Mouse (Mus musculus): ENCODE data around the gene Secisbp2l. TPM values are rescaled to one million over a fixed set of nuclear protein-coding genes. Genes with fewer than 3 reads are reported as not detected.
A peak's percentile ranks its signal among the peaks of the same experiment; 100 is the strongest.

Gene Secisbp2l
- polyA plus RNA-seq (2015; fragmentation: Nextera tagmentation; extraction: Ambion mirVana) = 23.9 and 28.6 TPM in 2 replicates

DNA sequence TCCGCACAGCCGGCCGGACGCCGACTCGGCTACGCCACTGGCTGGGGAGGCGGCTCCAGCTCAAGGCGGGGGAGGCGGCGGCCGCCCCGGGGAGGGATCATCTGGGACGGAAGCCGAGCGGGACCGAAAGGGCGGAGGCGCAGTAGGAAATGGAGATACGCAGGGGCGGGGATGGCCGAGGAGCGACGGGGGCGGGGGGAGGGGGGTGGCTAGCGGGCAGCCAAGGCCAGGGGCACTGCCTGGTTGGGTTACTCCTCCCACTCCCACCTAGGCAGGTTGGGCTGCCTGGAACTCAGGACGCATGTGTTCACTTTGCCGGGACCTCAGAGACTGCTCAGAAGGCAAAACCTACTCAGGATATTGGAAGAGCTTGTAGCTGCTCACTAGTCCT lies at the start of gene Secisbp2l:
Gene Secisbp2l (minus strand): TSS at position 152 of the 391 bp plus-strand sequence.
- ATAC-seq = peak; percentile 98
- Histone ChIP-seq H3K27me3 (replicated peaks; ENCODE audit: control insufficient read depth, insufficient read depth, low read length) (no peaks in the 10 kb centered on the region), H3K4me3 (ENCODE audit: low read length) (peak within 1 kb of the TSS; percentile 92), H3K36me3 (ENCODE audit: control insufficient read depth, insufficient read depth, low read length) (no peaks in the 10 kb centered on the region), H3K4me1 (ENCODE audit: control insufficient read depth, insufficient read depth, low read depth, low read length) (peaks cover 21% of the 10 kb centered on the region), H3K9me3 (ENCODE audit: control insufficient read depth, low read length) (no peaks in the 10 kb centered on the region), H3K4me2 (ENCODE audit: low read length) (peak within 1 kb of the TSS; percentile 65), H3K27ac (ENCODE audit: low read depth, low read length) (peak within 1 kb of the TSS; percentile 85), H3K9ac (ENCODE audit: low read depth, low read length) (peak within 1 kb of the TSS; percentile 93)
- WGBS = under 1% methylated on average over 28 of the region's 28 CpGs

DNA sequence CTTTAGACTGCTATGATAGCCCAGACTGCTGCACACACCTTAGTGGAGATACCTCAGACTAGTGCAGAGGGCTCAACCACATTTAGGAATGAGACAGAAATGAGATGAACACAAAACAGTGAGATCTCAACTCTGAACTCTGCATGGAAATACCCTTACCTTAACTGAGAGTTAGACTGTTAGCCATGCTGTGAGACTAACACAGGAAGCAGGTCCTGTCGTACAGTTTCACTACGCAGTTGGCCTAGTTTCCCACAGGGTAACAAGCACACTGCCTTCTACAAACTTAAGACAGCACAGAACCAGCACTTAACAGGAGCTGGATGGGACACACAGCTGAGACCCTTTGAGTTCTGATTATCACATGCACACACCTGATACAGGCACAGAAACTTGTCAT lies 47.3 kb upstream of the Secisbp2l start:
- Histone ChIP-seq H3K4me2 (ENCODE audit: low read length) (no peak overlapping the region), H3K4me3 (ENCODE audit: low read length) (no peak overlapping the region), H3K27me3 (replicated peaks; ENCODE audit: control insufficient read depth, insufficient read depth, low read length) (no peaks in the 10 kb centered on the region), H3K9me3 (ENCODE audit: control insufficient read depth, low read length) (no peaks in the 10 kb centered on the region), H3K9ac (ENCODE audit: low read depth, low read length) (no peak overlapping the region), H3K4me1 (ENCODE audit: control insufficient read depth, insufficient read depth, low read depth, low read length) (no peaks in the 10 kb centered on the region), H3K36me3 (ENCODE audit: control insufficient read depth, insufficient read depth, low read length) (peaks cover 24% of the 10 kb centered on the region), H3K27ac (ENCODE audit: low read depth, low read length) (no peak overlapping the region)
- 88% methylated on average over 2 of the region's 2 CpGs for WGBS
- no peak for ATAC-seq

GRCm38 (mm10) chr2:125827898-125828297 lies 45.2 kb upstream of the Secisbp2l start:
- Histone ChIP-seq H3K9ac (ENCODE audit: low read depth, low read length) (no peak overlapping the region), H3K27ac (ENCODE audit: low read depth, low read length) (no peak overlapping the region), H3K9me3 (ENCODE audit: control insufficient read depth, low read length) (no peaks in the 10 kb centered on the region), H3K4me3 (ENCODE audit: low read length) (no peak overlapping the region), H3K27me3 (replicated peaks; ENCODE audit: control insufficient read depth, insufficient read depth, low read length) (no peaks in the 10 kb centered on the region), H3K4me2 (ENCODE audit: low read length) (no peak overlapping the region), H3K4me1 (ENCODE audit: control insufficient read depth, insufficient read depth, low read depth, low read length) (no peaks in the 10 kb centered on the region), H3K36me3 (ENCODE audit: control insufficient read depth, insufficient read depth, low read length) (peaks cover 14% of the 10 kb centered on the region)
- ATAC-seq = no peak
- 89% methylated on average over 4 of the region's 4 CpGs for WGBS

- H3K27me3 ChIP-seq (replicated peaks; ENCODE audit: control insufficient read depth, insufficient read depth, low read length) = no peaks in the 10 kb centered on the region
- no peak overlapping the region for H3K27ac ChIP-seq (ENCODE audit: low read depth, low read length)
- no peak overlapping the region for H3K4me2 ChIP-seq (ENCODE audit: low read length)
- H3K4me3 ChIP-seq (ENCODE audit: low read length) = no peak overlapping the region
- no peaks in the 10 kb centered on the region for H3K9me3 ChIP-seq (ENCODE audit: control insufficient read depth, low read length)
- WGBS = 41% methylated on average over 4 of the region's 4 CpGs
- peaks cover 6% of the 10 kb centered on the region; the same call in 1 of the 2 replicates for H3K36me3 ChIP-seq (ENCODE audit: control insufficient read depth, insufficient read depth, low read length)
- ATAC-seq = no peak
- H3K4me1 ChIP-seq (ENCODE audit: control insufficient read depth, insufficient read depth, low read depth, low read length) = no peaks in the 10 kb centered on the region
- no peak overlapping the region for H3K9ac ChIP-seq (ENCODE audit: low read depth, low read length)
Observed at GRCm38 (mm10) chr2:125826201-125826600, 43.5 kb upstream of the Secisbp2l start.

GRCm38 (mm10) chr2:125820397-125820796 lies 37.7 kb upstream of the Secisbp2l start:
- 83% methylated on average over 4 of the region's 4 CpGs for WGBS

GRCm38 (mm10) chr2:125813972-125814595 lies 31.4 kb upstream of the Secisbp2l start:
- ATAC-seq = no peak
- Histone ChIP-seq H3K27me3 (replicated peaks; ENCODE audit: control insufficient read depth, insufficient read depth, low read length) (no peaks in the 10 kb centered on the region), H3K4me1 (ENCODE audit: control insufficient read depth, insufficient read depth, low read depth, low read length) (no peaks in the 10 kb centered on the region), H3K9ac (ENCODE audit: low read depth, low read length) (no peak overlapping the region), H3K9me3 (ENCODE audit: control insufficient read depth, low read length) (no peaks in the 10 kb centered on the region), H3K36me3 (ENCODE audit: control insufficient read depth, insufficient read depth, low read length) (no peaks in the 10 kb centered on the region), H3K4me3 (ENCODE audit: low read length) (no peak overlapping the region), H3K4me2 (ENCODE audit: low read length) (no peak overlapping the region), H3K27ac (ENCODE audit: low read depth, low read length) (no peak overlapping the region)
- 80% methylated on average over 9 of the region's 9 CpGs for WGBS

More at GRCm38 (mm10) chr2:125820397-125820796, 37.7 kb upstream of the Secisbp2l start:
- Histone ChIP-seq H3K27me3 (replicated peaks; ENCODE audit: control insufficient read depth, insufficient read depth, low read length) (no peaks in the 10 kb centered on the region), H3K9me3 (ENCODE audit: control insufficient read depth, low read length) (no peaks in the 10 kb centered on the region), H3K4me2 (ENCODE audit: low read length) (no peak overlapping the region), H3K27ac (ENCODE audit: low read depth, low read length) (no peak overlapping the region), H3K4me1 (ENCODE audit: control insufficient read depth, insufficient read depth, low read depth, low read length) (no peaks in the 10 kb centered on the region), H3K4me3 (ENCODE audit: low read length) (no peak overlapping the region), H3K36me3 (ENCODE audit: control insufficient read depth, insufficient read depth, low read length) (no peaks in the 10 kb centered on the region), H3K9ac (ENCODE audit: low read depth, low read length) (no peak overlapping the region)
- no peak for ATAC-seq

DNA sequence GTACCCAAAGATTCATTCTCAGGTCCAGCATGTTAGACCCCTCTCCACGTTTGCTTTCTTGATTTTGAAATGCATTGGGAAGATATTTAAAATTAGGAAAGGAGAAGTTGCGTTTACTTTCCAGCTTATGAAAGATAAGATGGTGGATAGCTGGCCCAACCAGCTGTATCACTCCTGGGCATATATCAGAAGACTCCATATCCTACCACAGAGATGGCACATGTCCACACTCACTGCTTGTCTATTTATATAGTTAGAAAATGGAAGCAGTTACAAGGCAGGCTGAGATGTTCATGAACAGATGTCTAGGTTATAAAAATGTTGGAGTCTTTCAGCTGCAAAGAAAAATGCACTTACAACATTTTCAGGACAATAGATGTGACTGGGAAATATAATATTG lies 28.7 kb upstream of the Secisbp2l start:
- no peak overlapping the region for H3K4me2 ChIP-seq (ENCODE audit: low read length)
- H3K9ac ChIP-seq (ENCODE audit: low read depth, low read length) = no peak overlapping the region
- no peaks in the 10 kb centered on the region for H3K4me1 ChIP-seq (ENCODE audit: control insufficient read depth, insufficient read depth, low read depth, low read length)
- H3K9me3 ChIP-seq (ENCODE audit: control insufficient read depth, low read length) = no peaks in the 10 kb centered on the region
- no peak for ATAC-seq
- H3K27me3 ChIP-seq (replicated peaks; ENCODE audit: control insufficient read depth, insufficient read depth, low read length) = no peaks in the 10 kb centered on the region
- no peaks in the 10 kb centered on the region for H3K36me3 ChIP-seq (ENCODE audit: control insufficient read depth, insufficient read depth, low read length)
- H3K4me3 ChIP-seq (ENCODE audit: low read length) = no peak overlapping the region
- H3K27ac ChIP-seq (ENCODE audit: low read depth, low read length) = no peak overlapping the region
- WGBS = 79% methylated on average over 2 of the region's 2 CpGs

GRCm38 (mm10) chr2:125809551-125809950 lies 26.9 kb upstream of the Secisbp2l start:
- Histone ChIP-seq H3K36me3 (ENCODE audit: control insufficient read depth, insufficient read depth, low read length) (no peaks in the 10 kb centered on the region), H3K4me1 (ENCODE audit: control insufficient read depth, insufficient read depth, low read depth, low read length) (no peaks in the 10 kb centered on the region), H3K9ac (ENCODE audit: low read depth, low read length) (no peak overlapping the region), H3K4me2 (ENCODE audit: low read length) (no peak overlapping the region), H3K27ac (ENCODE audit: low read depth, low read length) (no peak overlapping the region), H3K9me3 (ENCODE audit: control insufficient read depth, low read length) (peaks cover 2% of the 10 kb centered on the region; the same call in 1 of the 2 replicates), H3K27me3 (replicated peaks; ENCODE audit: control insufficient read depth, insufficient read depth, low read length) (no peaks in the 10 kb centered on the region), H3K4me3 (ENCODE audit: low read length) (no peak overlapping the region)
- WGBS = 78% methylated on average over 7 of the region's 7 CpGs
- ATAC-seq = no peak

DNA sequence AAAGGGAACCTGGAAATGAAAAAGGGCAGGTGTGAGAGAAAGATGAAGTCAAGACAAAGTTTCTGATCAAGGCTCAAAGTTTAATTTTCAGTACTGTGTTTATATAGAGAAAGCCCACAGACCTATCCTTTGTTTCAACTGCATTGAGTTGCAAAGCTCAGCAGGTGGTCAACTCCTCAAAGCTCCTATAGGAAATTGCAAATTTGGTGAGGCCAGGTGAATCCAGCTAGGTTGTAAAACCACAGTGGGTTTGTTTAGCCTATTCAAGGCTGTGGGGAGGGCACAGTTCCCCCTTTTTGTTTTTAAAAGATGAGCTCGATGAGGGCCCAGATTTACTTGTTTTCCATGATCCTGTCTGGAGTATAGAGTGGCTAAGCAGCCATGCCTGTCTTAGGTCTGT lies 23.2 kb upstream of the Secisbp2l start:
- ATAC-seq = no peak
- Histone ChIP-seq H3K9me3 (ENCODE audit: control insufficient read depth, low read length) (peaks cover 2% of the 10 kb centered on the region; the same call in 1 of the 2 replicates), H3K27ac (ENCODE audit: low read depth, low read length) (no peak overlapping the region), H3K9ac (ENCODE audit: low read depth, low read length) (no peak overlapping the region), H3K4me1 (ENCODE audit: control insufficient read depth, insufficient read depth, low read depth, low read length) (no peaks in the 10 kb centered on the region), H3K4me3 (ENCODE audit: low read length) (no peak overlapping the region), H3K36me3 (ENCODE audit: control insufficient read depth, insufficient read depth, low read length) (no peaks in the 10 kb centered on the region), H3K4me2 (ENCODE audit: low read length) (no peak overlapping the region), H3K27me3 (replicated peaks; ENCODE audit: control insufficient read depth, insufficient read depth, low read length) (no peaks in the 10 kb centered on the region)
- 24% methylated on average over 1 of the region's 1 CpGs for WGBS
